Comparison of ENCODE assay signal across 8 mouse cellular contexts in the genomic region with DNA sequence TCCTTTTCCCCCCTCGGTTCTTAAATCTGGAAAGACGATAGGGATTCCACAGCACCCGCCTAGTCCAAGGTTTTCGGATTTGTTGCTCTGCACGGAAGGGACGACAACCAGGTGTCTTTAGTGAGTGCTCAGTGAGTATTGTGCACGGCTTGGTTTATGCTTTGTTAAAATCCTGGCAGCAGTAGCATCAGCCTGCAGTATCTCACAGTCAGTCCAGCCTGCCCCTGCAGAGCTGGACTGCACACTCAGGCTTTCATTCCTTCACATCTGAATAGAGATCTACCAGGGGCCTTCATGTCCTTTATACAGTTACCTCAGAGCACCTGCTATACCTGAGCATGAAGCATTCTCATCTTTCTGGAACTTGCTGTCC. TPM values are rescaled to one million over a fixed set of nuclear protein-coding genes. Genes with fewer than 3 reads are reported as not detected.
A peak's percentile ranks its signal among the peaks of the same experiment; 100 is the strongest.
DNase-seq lines count a peak whose midpoint lies in the region; ATAC-seq and TF ChIP-seq lines count a peak whose summit lies in the region.

No protein-coding gene starts in this region.

- peak overlapping the region; percentile 94 for H3K4me2 ChIP-seq in heart, embryonic 14.5 days (ENCODE audit: low read length)
- peak overlapping the region; percentile 41 for H3K4me2 ChIP-seq in hindbrain, embryonic 11.5 days (replicated peaks; ENCODE audit: low read depth, low read length)

- peaks cover 5% of the 10 kb centered on the region for H3K79me2 ChIP-seq in MEL (ENCODE audit: control insufficient read depth, insufficient read depth, low read length, poor library complexity)

- 0 out of 2 replicates have a peak, but pooled peaks have one; percentile 17 for ATAC-seq in heart, embryonic 14.5 days (ENCODE audit: insufficient number of reproducible peaks, insufficient read depth, low FRiP score, low read depth)
- ATAC-seq in hindbrain, embryonic 11.5 days (ENCODE audit: low FRiP score) = peak; percentile 28
- ATAC-seq in monocyte, adult 5-6 weeks (replicated peaks; ENCODE audit: insufficient number of reproducible peaks, low FRiP score, low TSS enrichment, poor library complexity, severe bottlenecking) = no peak
- ATAC-seq in granulocyte monocyte progenitor cell, adult 5-6 weeks (replicated peaks; ENCODE audit: poor library complexity, severe bottlenecking) = no peak

- DNase-seq in heart, adult 18-20 months = no peak
- DNase-seq in MEL (ENCODE audit: low read depth, low spot score) = no peak
- no peak for DNase-seq in hindbrain, embryonic 11.5 days (ENCODE audit: low spot score)
- peak; percentile 22 for DNase-seq in mesoderm, embryonic 11.5 days (ENCODE audit: low read depth, low spot score)
- no peak for DNase-seq in retina, embryonic 14.5 days (ENCODE audit: low spot score)

- H3K4me3 ChIP-seq in heart, embryonic 14.5 days (ENCODE audit: control insufficient read depth in 1 of 2, insufficient read depth in 1 of 2, low read depth in 1 of 2, low read length in 2 of 2) = peak overlapping the region; percentile 78 to 92
- H3K4me3 ChIP-seq in MEL (ENCODE audit: control insufficient read depth in 1 of 2, insufficient read depth in 1 of 2, low read depth in 2 of 2, low read length in 2 of 2) = peak overlapping the region; percentile 94 to 97
- H3K4me3 ChIP-seq in hindbrain, embryonic 11.5 days (ENCODE audit: low read depth, low read length) = peak overlapping the region; percentile 60

- no peak for TF ChIP-seq EP300 in MEL (IDR thresholded peaks at IDR 0.05; ENCODE audit: low read depth in 1 of 2, low read length in 2 of 2)

- H3K4me1 ChIP-seq in heart, embryonic 14.5 days (ENCODE audit: control insufficient read depth in 2 of 2, insufficient read depth in 2 of 2, low read length in 2 of 2) = peaks cover 2 to 13% of the 10 kb centered on the region in 2 experiments; a peak in 3 of 4 replicates
- H3K4me1 ChIP-seq in MEL (ENCODE audit: control insufficient read depth in 1 of 2, insufficient read depth in 2 of 2, low read length in 2 of 2) = peaks cover 0 to 21% of the 10 kb centered on the region in 2 experiments; a peak in 2 of 4 replicates
- H3K4me1 ChIP-seq in hindbrain, embryonic 11.5 days (replicated peaks; ENCODE audit: control insufficient read depth, insufficient read depth, low read length) = peaks cover 4% of the 10 kb centered on the region; the same call in 1 of the 2 replicates

- whole genome bisulfite sequencing in heart, embryonic 14.5 days = 0% methylated on average over 7 of the region's 7 CpGs
- under 1% methylated on average over 7 of the region's 7 CpGs for WGBS in hindbrain, embryonic 11.5 days

- no peaks in the 10 kb centered on the region for H3K9me3 ChIP-seq in heart, embryonic 14.5 days (ENCODE audit: control insufficient read depth, low read length)
- H3K9me3 ChIP-seq in MEL (replicated peaks; ENCODE audit: insufficient read depth, low read length) = no peaks in the 10 kb centered on the region
- no peaks in the 10 kb centered on the region for H3K9me3 ChIP-seq in hindbrain, embryonic 11.5 days (ENCODE audit: control insufficient read depth, low read length)

- no peak for TF ChIP-seq CTCF in MEL (IDR thresholded peaks at IDR 0.05 in 2 of 3, conservative IDR thresholded peaks at IDR 0.05 in 1 of 3; ENCODE audit: control insufficient read depth in 1 of 3, insufficient read depth in 1 of 3, low read depth in 2 of 3, low read length in 3 of 3, poor library complexity in 1 of 3, severe bottlenecking in 1 of 3)

- peak overlapping the region; percentile 87 for H3K9ac ChIP-seq in heart, embryonic 14.5 days (ENCODE audit: low read length)
- H3K9ac ChIP-seq in MEL (ENCODE audit: control insufficient read depth, low read depth, low read length, poor library complexity, severe bottlenecking) = peak overlapping the region; percentile 83
- peak overlapping the region; percentile 74 for H3K9ac ChIP-seq in hindbrain, embryonic 11.5 days (ENCODE audit: low read depth, low read length)

- H3K36me3 ChIP-seq in heart, embryonic 14.5 days (ENCODE audit: control insufficient read depth, insufficient read depth, low read length) = peaks cover 3% of the 10 kb centered on the region; the same call in 1 of the 2 replicates
- H3K36me3 ChIP-seq in MEL (ENCODE audit: control insufficient read depth in 1 of 2, insufficient read depth in 2 of 2, low read length in 2 of 2) = peaks cover 0 to 18% of the 10 kb centered on the region in 2 experiments; a peak in 2 of 4 replicates
- no peaks in the 10 kb centered on the region for H3K36me3 ChIP-seq in hindbrain, embryonic 11.5 days (ENCODE audit: control insufficient read depth, insufficient read depth, low read length)

- H3K27me3 ChIP-seq in heart, embryonic 14.5 days (ENCODE audit: control insufficient read depth, insufficient read depth, low read length) = no peaks in the 10 kb centered on the region
- no peaks in the 10 kb centered on the region for H3K27me3 ChIP-seq in MEL (ENCODE audit: control insufficient read depth in 1 of 2, insufficient read depth in 2 of 2, low read length in 2 of 2)
- H3K27me3 ChIP-seq in hindbrain, embryonic 11.5 days (ENCODE audit: control insufficient read depth, insufficient read depth, low read length) = no peaks in the 10 kb centered on the region

- TF ChIP-seq POLR2A in MEL (IDR thresholded peaks at IDR 0.05; ENCODE audit: control insufficient read depth in 1 of 2, insufficient read depth in 1 of 2, low read depth in 1 of 2, low read length in 2 of 2, poor library complexity in 1 of 2) = 0 out of 4 replicates have a peak, but pooled peaks of 1 of the 2 experiments have one; percentile 10

- peak overlapping the region; percentile 50 to 73; a peak in 3 of 4 replicates for H3K27ac ChIP-seq in heart, embryonic 14.5 days (replicated peaks in 1 of 2; ENCODE audit: control insufficient read depth in 1 of 2, insufficient read depth in 1 of 2, low read depth in 2 of 2, low read length in 2 of 2)
- peak overlapping the region; percentile 21; the same call in 1 of the 2 replicates for H3K27ac ChIP-seq in MEL (ENCODE audit: control insufficient read depth, low read depth, low read length)
- H3K27ac ChIP-seq in hindbrain, embryonic 11.5 days (ENCODE audit: low read depth, low read length) = peak overlapping the region; percentile 31; the same call in 1 of the 2 replicates

- TF ChIP-seq RAD21 in MEL (IDR thresholded peaks at IDR 0.05; ENCODE audit: low read depth, low read length) = no peak

TF ChIP-seq in MEL, 35 proteins besides CTCF, POLR2A, EP300 and RAD21:
- TF ChIP-seq MXI1 (IDR thresholded peaks at IDR 0.05; ENCODE audit: low read depth, low read length) (no peak; the same call in 1 of the 2 replicates), POLR2AphosphoS5 (IDR thresholded peaks at IDR 0.05; ENCODE audit: borderline replicate concordance, low read depth, low read length) (no peak), SIN3A (IDR thresholded peaks at IDR 0.05; ENCODE audit: low read length) (peak; percentile 1; the same call in 1 of the 2 replicates)

RNA-seq across cellular contexts. Expression of a gene that starts 0.3 kb away (rescaled TPM):
- 69.3 and 74.3 TPM in 2 replicates for polyA plus RNA-seq in heart, embryonic 14.5 days (2014; fragmentation: Nextera tagmentation; extraction: Ambion mirVana)
- total RNA-seq in heart, adult 18-20 months (2021) = 10 to 100 TPM; 43.0 to 44.9 TPM
- total RNA-seq in MEL (2012; rRNA removed) = 12.5 and 13.1 TPM in 2 replicates
- polyA plus RNA-seq in MEL (2012; ENCODE audit: insufficient read depth in 1 of 2, insufficient read length in 2 of 2, low read depth in 1 of 2, low replicate concordance in 2 of 2, missing spikeins in 1 of 2) = 10 to 100 TPM in 1 of 2 experiments, not detected in 1; 19.9 TPM
- polyA plus RNA-seq in hindbrain, embryonic 11.5 days (2014; fragmentation: Nextera tagmentation; extraction: Ambion mirVana) = 65.5 and 73.1 TPM in 2 replicates
- total RNA-seq in monocyte, adult 5-6 weeks (2017) = 118 to 145 TPM (median 130 TPM) in 3 replicates
- 59.3 and 67.4 TPM in 2 replicates for total RNA-seq in granulocyte monocyte progenitor cell, adult 5-6 weeks (2014; fragmentation: Nextera tagmentation)
- 79.1 and 80.1 TPM in 2 replicates for total RNA-seq in granulocyte monocyte progenitor cell, adult 5-6 weeks (2017)

RNA-seq across cellular contexts. Expression of a gene that starts 49.5 kb away (rescaled TPM):
- polyA plus RNA-seq in heart, embryonic 14.5 days (2014; fragmentation: Nextera tagmentation; extraction: Ambion mirVana) = 47.2 and 48.6 TPM in 2 replicates
- 10 to 100 TPM; 46.3 to 52.7 TPM for total RNA-seq in heart, adult 18-20 months (2021)
- 68.3 and 82.3 TPM in 2 replicates for total RNA-seq in MEL (2012; rRNA removed)
- 100 to 1,000 TPM in 1 of 2 experiments, not detected in 1; 134 TPM for polyA plus RNA-seq in MEL (2012; ENCODE audit: insufficient read depth in 1 of 2, insufficient read length in 2 of 2, low read depth in 1 of 2, low replicate concordance in 2 of 2, missing spikeins in 1 of 2)
- polyA plus RNA-seq in hindbrain, embryonic 11.5 days (2014; fragmentation: Nextera tagmentation; extraction: Ambion mirVana) = 71.5 and 73.4 TPM in 2 replicates
- 562 to 797 TPM (median 623 TPM) in 3 replicates for total RNA-seq in monocyte, adult 5-6 weeks (2017)
- 122 and 132 TPM in 2 replicates for total RNA-seq in granulocyte monocyte progenitor cell, adult 5-6 weeks (2014; fragmentation: Nextera tagmentation)
- total RNA-seq in granulocyte monocyte progenitor cell, adult 5-6 weeks (2017) = 132 and 157 TPM in 2 replicates

Comparison
In these comparisons a context has a peak if more than half of its experiments do, and no peak if none do; other contexts are left out.
1. ATAC-seq: peak in heart, embryonic 14.5 days (single experiment) and hindbrain, embryonic 11.5 days (single experiment); none in monocyte, adult 5-6 weeks (single experiment) and granulocyte monocyte progenitor cell, adult 5-6 weeks (single experiment).
2. Peak in every context shown above with its lines, with median percentiles within 50 percentile points of each other: H3K27ac ChIP-seq, H3K4me3 ChIP-seq and H3K9ac ChIP-seq.